Mouse (Mus musculus) T-cell, adult 2 months (primary cell): ENCODE data around the gene Arhgap44.

ENCODE experiments used
- DNase-seq: peaks from one replicate; pipeline ENCODE4 v3.0.0; 2022; ENCODE audit warnings: low spot score

Gene Arhgap44

DNA sequence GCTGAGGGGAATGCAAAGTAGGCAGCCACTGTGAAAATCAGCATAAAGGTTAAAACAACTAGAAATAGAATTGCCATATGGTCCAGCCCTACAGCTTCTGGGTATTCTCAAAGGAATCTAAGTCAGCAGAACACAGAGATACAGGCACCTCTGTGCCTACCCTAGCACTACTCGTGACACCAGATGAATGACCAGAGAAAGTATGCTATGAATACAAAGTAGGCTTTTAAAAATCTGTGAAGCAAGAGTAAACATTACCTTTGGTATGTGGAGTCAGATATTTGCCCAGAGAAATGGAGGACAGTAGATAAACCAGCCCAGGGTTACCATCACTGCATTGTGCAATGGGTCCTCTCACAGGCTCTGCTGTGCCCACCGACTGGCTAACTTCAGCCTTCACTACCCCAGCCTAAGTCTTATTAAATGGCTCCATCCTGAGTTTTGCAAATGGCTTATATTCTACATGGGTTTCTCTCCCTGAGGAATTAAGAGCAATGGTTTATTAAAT is 25.6 kb downstream of the Arhgap44 start:
- DNase-seq, result no peak

DNA sequence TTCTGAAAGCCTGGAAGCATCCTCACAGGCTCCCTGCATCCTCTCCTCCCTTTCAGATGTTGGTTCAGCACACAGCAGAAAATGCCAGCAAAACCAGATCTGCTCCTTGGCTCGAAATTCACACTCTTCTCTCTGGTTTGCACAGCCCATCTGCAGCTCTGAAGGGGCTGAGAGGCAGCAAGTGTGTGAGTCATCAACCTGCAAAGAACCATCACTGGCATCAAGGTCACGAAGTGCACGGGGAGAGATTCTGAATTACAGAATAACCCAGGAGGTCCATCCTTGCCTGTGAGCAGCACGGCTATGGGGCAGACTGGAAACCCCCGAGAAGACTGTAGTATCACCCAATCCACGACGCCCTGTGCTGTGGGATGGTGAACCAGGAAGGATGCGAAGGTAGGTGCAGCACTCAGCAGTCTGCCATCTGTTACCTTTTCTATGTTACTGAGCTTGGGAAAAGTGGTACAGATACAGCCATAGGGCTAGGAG is 27.5 kb downstream of the Arhgap44 start:
- no peak for DNase-seq

GRCm38 (mm10) chr11:65133661-65134060 is 29.1 kb downstream of the Arhgap44 start:
- no peak for DNase-seq

DNA sequence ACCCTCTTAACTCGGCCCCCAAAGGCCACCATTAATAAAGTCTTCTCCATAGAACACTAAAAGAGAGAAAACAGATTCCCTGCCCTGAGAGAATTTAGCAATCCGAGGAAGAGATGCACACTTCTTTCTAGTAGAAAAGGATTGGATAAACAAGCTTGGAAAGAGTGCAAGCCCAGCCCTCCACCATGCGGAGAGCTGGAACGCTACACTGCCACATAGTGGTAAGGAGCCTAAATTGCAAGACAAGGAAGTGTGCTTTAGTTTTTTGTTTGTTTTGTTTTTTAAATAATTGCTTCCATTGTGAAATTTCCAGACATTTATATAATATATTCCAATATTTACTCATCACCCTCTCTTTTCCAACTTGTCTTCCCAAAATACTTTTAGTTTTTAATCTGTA is 33.7 kb downstream of the Arhgap44 start:
- DNase-seq, result no peak

DNA sequence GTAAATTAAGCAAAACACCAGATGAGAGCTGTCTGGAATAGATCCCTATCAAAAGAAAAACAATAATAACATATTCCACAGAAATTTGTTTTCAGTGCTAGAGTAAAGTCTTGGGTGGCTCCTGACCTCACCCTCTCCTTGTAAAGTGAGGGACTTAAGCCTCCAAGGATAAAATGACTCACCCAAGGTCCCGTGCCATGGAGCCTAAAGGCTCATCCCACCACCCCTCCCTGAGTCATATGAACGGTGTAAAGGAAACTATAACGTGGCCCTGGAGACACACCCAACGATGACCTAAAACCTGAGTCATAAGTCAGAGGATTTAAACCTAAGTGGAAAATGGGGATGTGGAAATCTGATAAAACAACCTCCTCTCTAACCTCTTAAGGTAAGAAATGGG is 34.1 kb downstream of the Arhgap44 start:
- DNase-seq, result no peak

DNA sequence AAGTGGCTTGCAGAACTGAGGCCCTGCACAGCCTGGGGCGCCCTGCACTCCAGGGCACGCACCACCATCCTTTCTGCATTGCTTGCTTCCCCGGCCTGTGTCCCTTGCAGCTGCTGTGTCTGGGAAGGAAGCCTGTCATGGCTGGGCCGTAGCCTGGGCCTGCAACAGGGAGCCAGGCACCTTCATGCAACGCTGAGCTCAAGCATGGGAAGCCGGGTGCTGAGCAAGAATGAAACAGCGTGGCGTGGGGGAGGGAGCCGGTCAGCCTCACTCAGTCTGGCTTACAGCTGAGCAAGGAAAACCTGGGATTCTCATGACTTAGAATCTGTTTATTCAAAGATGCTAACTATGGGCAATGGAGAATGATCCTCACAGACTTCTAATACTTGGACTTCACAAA is 36.2 kb downstream of the Arhgap44 start:
- no peak for DNase-seq

DNA sequence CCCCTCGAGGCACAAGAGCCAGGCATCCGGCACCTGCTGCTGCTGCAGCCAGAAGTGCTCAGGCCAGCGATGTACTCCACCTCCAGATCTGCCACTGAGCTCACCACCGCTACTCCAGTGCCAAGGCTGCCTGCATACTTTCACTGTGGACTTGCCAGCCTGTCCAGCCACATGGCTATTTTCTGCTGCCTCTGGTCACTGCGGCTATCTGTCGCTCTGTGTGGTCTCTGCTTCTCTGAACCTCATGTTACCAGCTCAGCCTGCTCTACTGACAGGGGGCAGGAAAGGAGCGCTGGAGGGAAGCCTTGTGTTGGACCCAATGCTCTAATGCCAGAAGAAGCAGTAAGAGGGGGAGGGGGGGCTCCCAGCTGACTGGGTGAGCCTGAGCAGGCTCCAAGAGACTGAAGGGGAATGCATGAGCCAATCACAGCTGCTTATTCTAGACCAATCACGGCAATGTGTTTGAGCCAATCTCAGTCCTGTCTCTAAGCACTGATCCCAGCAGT is 37.8 kb downstream of the Arhgap44 start:
- DNase-seq, result no peak

DNA sequence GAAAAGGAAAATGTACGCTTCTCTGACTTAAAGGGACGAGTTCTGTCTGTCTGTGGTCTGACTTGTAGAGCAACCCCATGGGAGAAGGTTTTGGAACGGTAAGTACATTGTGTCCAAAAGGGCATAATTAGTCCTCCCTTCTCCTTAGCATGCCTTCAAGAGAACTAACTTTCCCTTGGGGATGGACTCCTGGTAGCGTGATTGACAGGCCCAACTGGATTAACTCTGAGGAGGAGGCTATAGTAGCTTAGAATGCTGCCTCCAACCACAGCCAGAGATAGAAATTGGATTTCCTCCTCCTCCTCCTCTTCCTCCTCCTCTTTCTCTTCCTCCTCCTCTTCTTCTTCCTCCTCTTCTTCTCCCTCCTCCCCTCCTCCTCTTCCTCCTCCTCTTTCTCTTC is 42.5 kb downstream of the Arhgap44 start:
- DNase-seq, result no peak

- DNase-seq, result no peak
These were observed 47.0 kb downstream of the Arhgap44 start for GRCm38 (mm10) chr11:65115811-65116210.

DNA sequence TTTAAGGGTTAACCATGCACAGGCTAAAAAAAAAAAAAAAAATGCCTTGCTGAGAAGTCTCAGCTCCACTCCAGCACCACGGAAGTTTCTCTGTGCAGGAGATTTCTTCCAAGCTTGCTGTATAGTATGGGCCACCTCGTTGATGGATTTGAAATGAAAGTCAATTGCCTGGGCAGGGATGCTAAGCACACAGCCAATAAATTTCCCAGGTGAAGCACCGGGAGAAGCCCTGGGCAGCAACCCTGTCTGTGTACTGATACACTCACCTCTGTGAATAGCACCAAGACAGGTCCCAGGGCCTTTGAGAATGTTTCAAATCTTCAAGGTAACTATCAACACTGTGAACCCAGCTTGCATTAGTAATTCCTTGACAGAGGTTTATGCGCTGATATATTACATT is 50.7 kb downstream of the Arhgap44 start:
- DNase-seq, result no peak

GRCm38 (mm10) chr11:65111651-65112050 is 51.1 kb downstream of the Arhgap44 start:
- DNase-seq, result no peak

GRCm38 (mm10) chr11:65110058-65110457 is 52.7 kb downstream of the Arhgap44 start:
- DNase-seq, result no peak

GRCm38 (mm10) chr11:65107734-65108171 is 55.0 kb downstream of the Arhgap44 start:
- no peak for DNase-seq

- no peak for DNase-seq
These were observed 55.6 kb downstream of the Arhgap44 start for GRCm38 (mm10) chr11:65107151-65107550.

- DNase-seq, result no peak
These were observed 58.7 kb downstream of the Arhgap44 start for GRCm38 (mm10) chr11:65104076-65104475.

DNA sequence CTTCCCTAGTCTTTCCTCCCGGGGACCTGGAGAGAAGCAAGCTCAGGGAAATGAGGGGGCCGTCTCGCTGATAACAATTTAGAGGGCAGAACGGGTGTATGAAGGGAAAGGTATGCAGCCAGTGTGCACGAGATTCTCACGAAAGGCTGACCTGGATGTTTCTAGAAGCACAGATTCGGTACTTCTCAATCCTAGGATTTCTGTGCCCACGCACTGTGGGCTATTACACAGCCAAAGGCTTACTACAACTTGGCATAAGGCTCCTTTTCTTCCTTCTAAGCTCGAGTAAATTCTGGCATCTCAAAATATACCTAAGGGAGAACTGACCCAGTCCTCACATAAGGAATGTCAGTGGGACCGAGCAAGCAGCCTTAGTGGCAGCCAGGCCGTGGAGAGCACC is 61.6 kb downstream of the Arhgap44 start:
- DNase-seq, result no peak

DNA sequence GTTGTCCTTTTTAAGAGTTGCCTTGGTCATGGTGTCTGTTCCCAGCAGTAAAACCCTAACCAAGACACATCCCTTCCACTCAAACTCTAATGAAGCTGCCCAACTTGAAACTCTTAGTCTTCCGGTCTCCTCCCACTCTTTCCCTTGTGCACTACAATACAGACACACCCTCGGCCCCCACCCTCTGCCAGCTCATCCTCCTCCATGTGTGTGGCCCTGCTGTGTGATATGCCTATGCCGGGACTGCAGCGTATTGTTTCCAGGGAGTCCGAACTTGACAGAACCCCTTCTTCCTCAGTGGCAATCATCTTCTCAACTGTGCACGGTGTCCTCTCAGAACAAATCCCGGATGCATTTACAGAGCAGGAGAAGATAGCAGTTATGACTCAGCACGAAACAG is 62.7 kb downstream of the Arhgap44 start:
- DNase-seq, result no peak

DNA sequence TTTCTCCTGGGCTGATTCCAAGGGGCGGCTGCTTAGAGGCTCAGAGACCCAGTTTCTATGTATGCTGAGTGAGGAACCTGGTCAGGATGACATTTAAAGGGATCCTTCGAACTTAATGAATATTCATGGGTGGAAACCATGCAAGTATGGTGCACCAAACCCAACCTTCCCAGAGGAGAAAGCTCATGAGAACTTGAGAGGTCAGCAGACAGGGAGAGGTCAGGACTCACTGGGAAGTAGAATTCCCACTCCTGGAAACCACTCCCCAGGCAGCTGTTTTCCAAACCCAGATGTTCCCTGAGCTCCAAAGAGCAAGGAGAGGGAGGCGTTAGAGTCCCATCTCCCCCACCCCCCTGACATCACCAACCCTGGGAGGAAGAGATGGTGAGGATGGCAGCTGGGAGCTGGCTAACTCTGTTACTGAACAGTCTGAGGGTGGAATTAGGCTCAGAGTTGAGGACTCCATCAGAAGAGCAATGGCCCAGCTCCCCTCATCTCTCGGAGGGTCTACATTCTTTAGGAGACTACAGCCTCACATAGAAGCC is 65.2 kb downstream of the Arhgap44 start:
- DNase-seq, result no peak

GRCm38 (mm10) chr11:65096866-65097265 is 65.9 kb downstream of the Arhgap44 start:
- DNase-seq, result no peak

DNA sequence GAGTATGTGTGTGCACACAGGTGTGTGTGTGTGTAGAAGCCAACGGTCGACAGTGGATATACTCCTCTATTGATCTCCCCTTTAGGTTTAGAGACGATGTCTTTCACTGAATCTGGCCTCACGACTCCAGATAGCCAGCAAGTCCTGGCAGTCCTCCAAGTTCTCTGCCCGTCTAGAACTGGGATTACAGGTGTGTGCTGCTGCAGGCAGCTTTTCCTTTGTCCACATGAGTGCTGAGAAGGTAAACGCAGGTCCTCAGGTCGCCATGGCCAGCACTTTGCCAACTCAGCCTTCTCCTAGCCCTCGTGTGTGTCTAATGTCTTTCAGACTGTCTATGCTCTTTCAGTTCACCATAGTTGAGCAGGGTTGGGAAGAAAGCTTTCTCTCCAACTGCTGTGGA is 69.9 kb downstream of the Arhgap44 start:
- no peak for DNase-seq

GRCm38 (mm10) chr11:65090386-65090785 is 72.4 kb downstream of the Arhgap44 start:
- DNase-seq, result no peak

- no peak for DNase-seq
These were observed 72.8 kb downstream of the Arhgap44 start for GRCm38 (mm10) chr11:65089982-65090381.

DNA sequence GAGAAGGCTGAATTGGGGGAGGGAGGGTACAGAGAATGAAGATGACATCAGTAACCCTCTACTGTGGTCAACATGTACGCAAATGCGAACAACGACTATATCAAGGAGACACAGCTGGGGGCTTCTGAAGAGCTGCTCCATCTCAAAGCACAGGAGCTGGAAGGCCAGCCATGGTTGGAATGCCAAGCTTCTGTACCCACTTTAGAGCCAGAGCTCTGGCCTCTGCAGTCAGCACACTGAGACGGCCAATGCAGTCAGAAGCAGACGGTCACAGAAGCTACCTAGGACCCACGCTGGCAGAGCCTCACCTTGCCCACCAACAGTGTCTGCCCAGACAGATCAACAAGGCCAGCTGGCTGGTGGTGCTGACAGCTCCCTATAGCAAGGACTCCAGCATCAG is 73.5 kb downstream of the Arhgap44 start:
- DNase-seq, result no peak
